Mouse (Mus musculus): ENCODE data around the gene Osbpl10. TPM values are rescaled to one million over a fixed set of nuclear protein-coding genes. Genes with fewer than 3 reads are reported as not detected.
"Not testable (repeated sequence)": the region's sequence is repeated elsewhere in the genome, so short reads cannot be mapped to it uniquely, and the experiment has no call there.

The Osbpl10 gene
- polyA plus RNA-seq, 1 experiment from 2014 or later = 0.90 TPM

DNA sequence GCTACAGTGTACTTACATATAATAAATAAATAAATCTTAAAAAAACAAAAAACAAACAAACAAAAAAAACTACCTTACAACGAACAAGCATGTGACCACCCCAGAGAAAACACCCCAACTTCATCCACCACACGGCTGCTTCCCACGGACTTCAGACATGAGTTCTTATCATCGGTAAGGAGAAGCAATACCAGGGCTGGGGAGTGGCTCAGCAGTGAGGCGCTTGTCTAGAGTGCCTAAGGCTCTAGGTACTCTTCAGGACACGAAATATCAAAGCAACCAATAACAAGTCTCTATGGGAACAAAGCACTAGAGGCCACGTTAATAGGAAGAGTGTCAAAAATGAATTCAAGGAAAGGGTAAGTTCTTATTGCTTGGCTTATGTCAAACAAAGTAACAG is 282.1 kb downstream of the Osbpl10 start:
- DNase-seq (ENCODE audit: low spot score) = no peak
- no peaks in the 10 kb centered on the region for H3K36me3 ChIP-seq (replicated peaks; ENCODE audit: control insufficient read depth, insufficient read depth, low read depth, low read length)

DNA sequence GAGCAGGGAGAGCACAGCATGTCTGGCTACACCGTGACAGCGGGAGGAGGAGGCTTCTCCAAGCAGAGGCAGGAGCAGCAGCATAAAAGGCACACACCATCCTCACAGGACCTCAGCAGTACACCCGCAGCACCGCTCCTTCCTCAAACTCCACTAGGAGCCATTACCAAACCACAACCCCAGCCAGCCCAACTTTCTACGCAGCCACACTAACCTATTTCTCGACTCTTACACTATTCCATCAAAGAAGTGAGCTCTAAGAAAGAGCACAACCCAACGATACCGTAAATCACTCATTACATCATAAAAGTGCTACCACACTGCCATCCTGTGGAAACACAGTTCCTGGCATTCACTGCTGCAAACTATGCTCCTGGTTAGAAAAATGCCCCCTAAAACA is 283.1 kb downstream of the Osbpl10 start:
- H3K27ac ChIP-seq (replicated peaks; ENCODE audit: low read depth, low read length) = no peak overlapping the region
- ATAC-seq (replicated peaks; ENCODE audit: insufficient number of reproducible peaks, low FRiP score, low TSS enrichment, low read depth) (no peak), DNase-seq (ENCODE audit: low spot score) (no peak)
- peaks cover 3% of the 10 kb centered on the region; the same call in 1 of the 2 replicates for H3K36me3 ChIP-seq (replicated peaks; ENCODE audit: control insufficient read depth, insufficient read depth, low read depth, low read length)
- H3K9me3 ChIP-seq (replicated peaks; ENCODE audit: control insufficient read depth, low read length) = no peaks in the 10 kb centered on the region
- no peaks in the 10 kb centered on the region for H3K27me3 ChIP-seq (ENCODE audit: control insufficient read depth, insufficient read depth, low read length)
- H3K9ac ChIP-seq (replicated peaks; ENCODE audit: low read length) = no peak overlapping the region
- no peak overlapping the region for H3K4me2 ChIP-seq (ENCODE audit: low read depth, low read length)
- no peaks in the 10 kb centered on the region for H3K4me1 ChIP-seq (ENCODE audit: control insufficient read depth, insufficient read depth, low read length)
- no peak overlapping the region for H3K4me3 ChIP-seq (ENCODE audit: low read depth, low read length)
- 88% methylated on average over 8 of the region's 8 CpGs for WGBS

More for the DNA sequence above, 282.1 kb downstream of the Osbpl10 start:
- Histone ChIP-seq H3K9ac (replicated peaks; ENCODE audit: low read length) (no peak overlapping the region), H3K4me2 (ENCODE audit: low read depth, low read length) (no peak overlapping the region), H3K9me3 (replicated peaks; ENCODE audit: control insufficient read depth, low read length) (no peaks in the 10 kb centered on the region), H3K27ac (replicated peaks; ENCODE audit: low read depth, low read length) (no peak overlapping the region), H3K27me3 (ENCODE audit: control insufficient read depth, insufficient read depth, low read length) (no peaks in the 10 kb centered on the region), H3K4me1 (ENCODE audit: control insufficient read depth, insufficient read depth, low read length) (no peaks in the 10 kb centered on the region), H3K4me3 (ENCODE audit: low read depth, low read length) (no peak overlapping the region)
- no peak for ATAC-seq (replicated peaks; ENCODE audit: insufficient number of reproducible peaks, low FRiP score, low TSS enrichment, low read depth)
- 89% methylated on average over 7 of the region's 7 CpGs for WGBS

DNA sequence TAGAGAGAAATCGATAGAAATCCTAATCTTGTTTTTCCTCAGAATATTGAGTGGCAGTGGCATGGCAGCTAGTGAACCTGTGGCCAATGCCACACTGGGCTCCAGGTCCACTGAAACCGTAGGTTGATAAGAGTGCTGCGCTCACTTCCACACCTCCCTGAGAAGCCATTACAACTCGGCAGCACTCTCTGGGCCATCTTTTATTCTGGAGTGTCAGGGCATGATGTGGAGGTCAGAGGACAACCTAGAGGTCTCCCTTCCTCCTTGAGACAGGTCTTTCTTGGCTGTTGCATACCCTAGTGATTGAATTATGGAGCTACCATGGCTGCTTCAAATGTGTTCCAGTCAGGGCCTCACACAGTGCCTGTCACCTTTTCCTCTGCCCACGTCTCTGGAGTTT is 283.5 kb downstream of the Osbpl10 start:
- no peaks in the 10 kb centered on the region for H3K4me1 ChIP-seq (ENCODE audit: control insufficient read depth, insufficient read depth, low read length)
- no peak overlapping the region for H3K9ac ChIP-seq (replicated peaks; ENCODE audit: low read length)
- WGBS = 83% methylated on average over 5 of the region's 5 CpGs
- H3K4me3 ChIP-seq (ENCODE audit: low read depth, low read length) = no peak overlapping the region
- H3K27me3 ChIP-seq (ENCODE audit: control insufficient read depth, insufficient read depth, low read length) = no peaks in the 10 kb centered on the region
- H3K9me3 ChIP-seq (replicated peaks; ENCODE audit: control insufficient read depth, low read length) = no peaks in the 10 kb centered on the region
- DNase-seq (ENCODE audit: low spot score) (no peak), ATAC-seq (replicated peaks; ENCODE audit: insufficient number of reproducible peaks, low FRiP score, low TSS enrichment, low read depth) (no peak)
- no peak overlapping the region for H3K27ac ChIP-seq (replicated peaks; ENCODE audit: low read depth, low read length)
- peaks cover 3% of the 10 kb centered on the region; the same call in 1 of the 2 replicates for H3K36me3 ChIP-seq (replicated peaks; ENCODE audit: control insufficient read depth, insufficient read depth, low read depth, low read length)
- no peak overlapping the region for H3K4me2 ChIP-seq (ENCODE audit: low read depth, low read length)

DNA sequence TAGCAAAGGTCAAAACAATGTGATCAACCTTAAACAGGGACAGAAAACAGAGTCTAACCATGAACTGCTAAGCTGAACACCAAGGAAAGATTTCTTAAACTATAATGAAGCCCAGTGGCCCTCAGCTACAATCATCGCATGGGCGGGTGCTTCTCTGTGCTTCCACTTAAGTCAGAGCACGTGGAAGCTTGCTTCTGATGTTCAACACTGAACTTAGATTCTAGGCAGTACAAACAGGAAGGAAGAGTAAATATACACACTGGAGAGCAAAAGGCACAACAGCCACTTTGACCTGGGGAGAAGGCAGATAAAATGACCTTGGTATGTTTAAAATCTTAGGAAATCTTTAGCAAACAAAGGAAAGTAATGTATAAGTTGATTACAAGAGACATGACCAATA is 293.2 kb downstream of the Osbpl10 start:
- 91% methylated on average over 3 of the region's 3 CpGs for WGBS
- H3K36me3 ChIP-seq (replicated peaks; ENCODE audit: control insufficient read depth, insufficient read depth, low read depth, low read length) = peaks cover under 1% of the 10 kb centered on the region; the same call in 1 of the 2 replicates

DNA sequence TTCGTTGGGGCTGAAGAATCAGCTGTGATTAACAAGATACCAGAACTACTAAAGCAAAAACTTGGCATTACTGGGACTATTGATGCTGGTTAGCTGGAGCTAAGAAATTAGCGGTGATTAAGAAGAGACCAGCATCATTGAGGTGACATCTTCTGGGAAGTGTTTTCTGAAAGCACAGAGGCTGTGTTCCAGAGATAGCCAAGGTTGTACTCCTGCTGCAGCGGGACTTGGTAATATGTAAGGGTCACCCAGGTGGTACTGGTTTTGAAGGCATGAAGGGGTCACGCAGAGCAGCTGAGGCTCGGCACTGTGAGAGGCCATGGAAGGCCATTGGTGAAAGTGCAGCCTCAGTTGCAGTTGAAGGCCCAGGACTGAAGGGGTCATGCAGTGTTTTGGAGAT is 294.1 kb downstream of the Osbpl10 start:
- not testable (repeated sequence) for H3K9ac ChIP-seq (replicated peaks; ENCODE audit: low read length); H3K27me3 ChIP-seq (ENCODE audit: control insufficient read depth, insufficient read depth, low read length); H3K36me3 ChIP-seq (replicated peaks; ENCODE audit: control insufficient read depth, insufficient read depth, low read depth, low read length); H3K4me3 ChIP-seq (ENCODE audit: low read depth, low read length); H3K9me3 ChIP-seq (replicated peaks; ENCODE audit: control insufficient read depth, low read length); H3K27ac ChIP-seq (replicated peaks; ENCODE audit: low read depth, low read length); H3K4me1 ChIP-seq (ENCODE audit: control insufficient read depth, insufficient read depth, low read length); DNase-seq (ENCODE audit: low spot score); ATAC-seq (replicated peaks; ENCODE audit: insufficient number of reproducible peaks, low FRiP score, low TSS enrichment, low read depth); H3K4me2 ChIP-seq (ENCODE audit: low read depth, low read length)
- 94% methylated on average over 2 of the region's 5 CpGs for WGBS

More for the DNA sequence above, 293.2 kb downstream of the Osbpl10 start:
- Histone ChIP-seq H3K4me2 (ENCODE audit: low read depth, low read length) (no peak overlapping the region), H3K4me1 (ENCODE audit: control insufficient read depth, insufficient read depth, low read length) (no peaks in the 10 kb centered on the region), H3K4me3 (ENCODE audit: low read depth, low read length) (no peak overlapping the region), H3K27ac (replicated peaks; ENCODE audit: low read depth, low read length) (no peak overlapping the region), H3K27me3 (ENCODE audit: control insufficient read depth, insufficient read depth, low read length) (no peaks in the 10 kb centered on the region), H3K9ac (replicated peaks; ENCODE audit: low read length) (no peak overlapping the region), H3K9me3 (replicated peaks; ENCODE audit: control insufficient read depth, low read length) (no peaks in the 10 kb centered on the region)
- no peak for ATAC-seq (replicated peaks; ENCODE audit: insufficient number of reproducible peaks, low FRiP score, low TSS enrichment, low read depth)
- DNase-seq (ENCODE audit: low spot score) = no peak

DNA sequence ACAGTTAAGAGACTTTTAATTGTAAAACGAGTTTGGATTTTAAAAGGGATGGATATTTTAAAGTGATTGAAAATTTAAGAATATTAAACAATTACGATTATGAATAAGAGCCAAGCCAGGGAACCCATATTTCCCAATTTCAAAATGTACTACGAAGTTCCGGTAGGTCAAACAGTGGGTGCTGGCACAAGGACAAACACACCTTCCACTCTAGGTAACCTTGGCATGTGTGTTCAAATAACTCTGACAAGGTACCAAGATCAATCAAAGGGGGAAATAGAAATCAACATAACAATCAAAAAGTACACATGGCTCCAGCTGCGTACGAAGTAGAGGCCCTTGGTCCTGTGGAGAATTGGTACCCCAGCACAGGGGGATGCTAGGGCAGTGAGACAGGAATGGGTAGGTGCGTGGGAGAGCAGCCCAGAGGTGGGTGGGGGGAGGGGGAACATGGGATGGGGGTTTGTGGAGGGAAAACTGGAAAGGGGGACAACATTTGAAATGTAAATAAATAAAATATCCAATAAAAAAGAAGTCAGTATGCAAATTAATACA is 294.8 kb downstream of the Osbpl10 start:
- H3K4me1 ChIP-seq (ENCODE audit: control insufficient read depth, insufficient read depth, low read length) = no peaks in the 10 kb centered on the region
- no peaks in the 10 kb centered on the region for H3K9me3 ChIP-seq (replicated peaks; ENCODE audit: control insufficient read depth, low read length)
- no peaks in the 10 kb centered on the region for H3K27me3 ChIP-seq (ENCODE audit: control insufficient read depth, insufficient read depth, low read length)
- DNase-seq (ENCODE audit: low spot score) (no peak), ATAC-seq (replicated peaks; ENCODE audit: insufficient number of reproducible peaks, low FRiP score, low TSS enrichment, low read depth) (no peak)
- H3K4me2 ChIP-seq (ENCODE audit: low read depth, low read length) = no peak overlapping the region
- no peak overlapping the region for H3K4me3 ChIP-seq (ENCODE audit: low read depth, low read length)
- H3K27ac ChIP-seq (replicated peaks; ENCODE audit: low read depth, low read length) = no peak overlapping the region
- WGBS = 93% methylated on average over 7 of the region's 7 CpGs
- peaks cover 3% of the 10 kb centered on the region; the same call in 1 of the 2 replicates for H3K36me3 ChIP-seq (replicated peaks; ENCODE audit: control insufficient read depth, insufficient read depth, low read depth, low read length)
- no peak overlapping the region for H3K9ac ChIP-seq (replicated peaks; ENCODE audit: low read length)

DNA sequence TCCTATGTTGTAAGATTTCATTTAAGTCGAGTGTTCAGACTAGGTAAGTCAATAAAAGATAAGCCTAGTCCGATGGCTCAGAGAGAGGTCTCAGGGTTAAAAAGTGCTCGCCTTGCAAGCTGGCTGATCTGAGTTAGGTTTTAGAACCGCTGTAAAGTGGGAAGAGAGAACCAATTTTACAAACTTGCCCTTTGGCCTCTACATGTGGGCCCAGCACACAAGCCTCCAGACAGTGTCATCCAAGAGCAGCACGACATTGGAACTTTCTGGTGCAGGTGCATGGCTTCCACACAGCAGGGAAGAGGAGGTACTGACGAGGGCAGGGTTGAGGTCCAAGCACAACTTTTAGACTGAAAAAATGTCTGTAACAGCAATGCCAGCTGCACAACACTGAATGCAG is 296.4 kb downstream of the Osbpl10 start:
- 89% methylated on average over 6 of the region's 6 CpGs for WGBS
- Histone ChIP-seq H3K9ac (replicated peaks; ENCODE audit: low read length) (no peak overlapping the region), H3K27me3 (ENCODE audit: control insufficient read depth, insufficient read depth, low read length) (no peaks in the 10 kb centered on the region), H3K27ac (replicated peaks; ENCODE audit: low read depth, low read length) (no peak overlapping the region), H3K36me3 (replicated peaks; ENCODE audit: control insufficient read depth, insufficient read depth, low read depth, low read length) (peaks cover 3% of the 10 kb centered on the region; the same call in 1 of the 2 replicates), H3K4me2 (ENCODE audit: low read depth, low read length) (no peak overlapping the region), H3K4me3 (ENCODE audit: low read depth, low read length) (no peak overlapping the region), H3K4me1 (ENCODE audit: control insufficient read depth, insufficient read depth, low read length) (no peaks in the 10 kb centered on the region), H3K9me3 (replicated peaks; ENCODE audit: control insufficient read depth, low read length) (no peaks in the 10 kb centered on the region)
- ATAC-seq (replicated peaks; ENCODE audit: insufficient number of reproducible peaks, low FRiP score, low TSS enrichment, low read depth) (no peak), DNase-seq (ENCODE audit: low spot score) (no peak)

DNA sequence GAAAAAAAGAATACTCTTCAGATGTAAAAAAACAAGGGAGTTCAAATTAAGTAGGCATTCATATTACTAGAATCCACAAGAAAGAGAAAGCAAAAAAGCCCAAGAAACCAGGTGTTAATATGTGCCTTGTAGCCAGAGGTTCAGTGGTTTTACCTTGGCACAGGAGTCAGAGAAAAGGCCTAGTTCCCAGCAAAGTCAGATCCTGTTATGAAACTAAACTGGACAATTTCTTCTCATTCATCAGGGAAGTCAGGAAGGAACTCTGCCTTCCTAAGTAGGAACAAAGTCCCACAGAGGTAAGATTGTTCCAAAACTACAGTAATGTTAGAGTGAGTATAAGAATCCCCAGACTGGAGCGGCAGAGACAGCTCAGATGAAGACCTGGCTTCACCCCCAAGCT is 300.3 kb downstream of the Osbpl10 start:
- no peaks in the 10 kb centered on the region for H3K4me1 ChIP-seq (ENCODE audit: control insufficient read depth, insufficient read depth, low read length)
- 90% methylated on average over 1 of the region's 1 CpGs for WGBS
- no peaks in the 10 kb centered on the region for H3K9me3 ChIP-seq (replicated peaks; ENCODE audit: control insufficient read depth, low read length)
- ATAC-seq (replicated peaks; ENCODE audit: insufficient number of reproducible peaks, low FRiP score, low TSS enrichment, low read depth) (no peak), DNase-seq (ENCODE audit: low spot score) (no peak)
- no peaks in the 10 kb centered on the region for H3K27me3 ChIP-seq (ENCODE audit: control insufficient read depth, insufficient read depth, low read length)
- H3K9ac ChIP-seq (replicated peaks; ENCODE audit: low read length) = no peak overlapping the region
- peaks cover 3% of the 10 kb centered on the region; the same call in 1 of the 2 replicates for H3K36me3 ChIP-seq (replicated peaks; ENCODE audit: control insufficient read depth, insufficient read depth, low read depth, low read length)
- H3K4me2 ChIP-seq (ENCODE audit: low read depth, low read length) = no peak overlapping the region
- H3K4me3 ChIP-seq (ENCODE audit: low read depth, low read length) = no peak overlapping the region
- no peak overlapping the region for H3K27ac ChIP-seq (replicated peaks; ENCODE audit: low read depth, low read length)

All from embryonic facial prominence, embryonic 11.5 days (tissue).